Mouse (Mus musculus) heart, postnatal 25 days (tissue): ENCODE measurements at regions not wholly inside any gene's neighbourhood (a gene's known extent, or its start where the extent isn't known, plus 50 kb on each side); places are given as distances from the start of the nearest gene placed in this dataset.

Experiments used
- DNase-seq: peaks from one replicate; pipeline ENCODE4 v3.0.0; 2022; ENCODE audit warnings: low spot score
- intact Hi-C: fragments of 180-260 bp; cut with DNase I; formaldehyde crosslinking; loops from one replicate; pipeline ENCODE4 v1.15.1; 2025

DNA sequence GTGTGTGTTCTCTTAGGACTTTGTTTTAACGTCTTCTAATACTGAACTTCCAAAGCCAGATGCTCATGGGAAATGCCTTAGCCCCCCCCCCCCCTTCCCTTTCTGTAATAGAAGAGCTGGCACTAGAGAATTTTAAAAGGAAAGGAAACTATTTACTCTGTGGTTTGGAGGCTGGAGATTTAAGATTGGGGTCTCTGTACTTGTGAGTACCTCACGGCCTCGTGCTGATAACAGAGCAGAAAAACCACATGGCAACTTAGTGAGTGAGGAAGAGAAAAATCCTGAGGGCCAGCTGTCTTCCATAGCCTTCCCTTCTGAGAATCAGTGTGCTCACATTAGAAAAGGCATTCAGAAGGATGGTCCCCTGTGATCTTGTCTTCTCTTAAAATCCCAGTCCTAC is 210.6 kb downstream of the Ibtk start:
- intact Hi-C loops = no loop called here
- no peak for DNase-seq

GRCm38 (mm10) chr9:85528421-85528820 is 201.3 kb upstream of the Tent5a start:
- DNase-seq = no peak
- intact Hi-C loops = no loop called here

GRCm38 (mm10) chr9:85524733-85525132 is 197.6 kb upstream of the Tent5a start:
- no peak for DNase-seq
- intact Hi-C loops = no loop called here

- no peak for DNase-seq
- intact Hi-C loops = no loop called here
Observed at GRCm38 (mm10) chr9:85521342-85521741, 194.2 kb upstream of the Tent5a start.

DNA sequence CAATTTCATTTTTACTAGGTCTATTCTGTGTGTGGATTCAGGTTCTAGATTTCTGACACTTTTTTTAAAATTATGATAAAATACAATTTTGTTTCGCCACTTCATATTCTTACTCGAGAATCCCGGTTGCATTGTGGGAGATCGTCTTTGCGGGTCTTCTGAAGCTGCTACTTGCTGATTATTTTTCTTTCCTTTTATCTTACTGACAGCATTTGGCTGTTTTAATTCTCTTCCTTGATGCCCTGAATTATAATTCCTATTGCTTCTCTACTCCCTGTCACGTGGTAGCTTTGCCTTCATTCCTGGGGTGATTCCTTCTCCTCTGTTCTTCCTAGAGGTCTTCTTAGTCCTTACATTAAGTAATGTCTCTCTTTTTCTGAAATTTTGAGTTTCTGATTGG is 193.8 kb upstream of the Tent5a start:
- intact Hi-C loops = no loop called here
- DNase-seq = no peak

GRCm38 (mm10) chr9:85499006-85499405 is 171.9 kb upstream of the Tent5a start:
- intact Hi-C loops = no loop called here
- DNase-seq = no peak

- no peak for DNase-seq
- intact Hi-C loops = no loop called here
Observed at GRCm38 (mm10) chr9:85497348-85497747, 170.2 kb upstream of the Tent5a start.

DNA sequence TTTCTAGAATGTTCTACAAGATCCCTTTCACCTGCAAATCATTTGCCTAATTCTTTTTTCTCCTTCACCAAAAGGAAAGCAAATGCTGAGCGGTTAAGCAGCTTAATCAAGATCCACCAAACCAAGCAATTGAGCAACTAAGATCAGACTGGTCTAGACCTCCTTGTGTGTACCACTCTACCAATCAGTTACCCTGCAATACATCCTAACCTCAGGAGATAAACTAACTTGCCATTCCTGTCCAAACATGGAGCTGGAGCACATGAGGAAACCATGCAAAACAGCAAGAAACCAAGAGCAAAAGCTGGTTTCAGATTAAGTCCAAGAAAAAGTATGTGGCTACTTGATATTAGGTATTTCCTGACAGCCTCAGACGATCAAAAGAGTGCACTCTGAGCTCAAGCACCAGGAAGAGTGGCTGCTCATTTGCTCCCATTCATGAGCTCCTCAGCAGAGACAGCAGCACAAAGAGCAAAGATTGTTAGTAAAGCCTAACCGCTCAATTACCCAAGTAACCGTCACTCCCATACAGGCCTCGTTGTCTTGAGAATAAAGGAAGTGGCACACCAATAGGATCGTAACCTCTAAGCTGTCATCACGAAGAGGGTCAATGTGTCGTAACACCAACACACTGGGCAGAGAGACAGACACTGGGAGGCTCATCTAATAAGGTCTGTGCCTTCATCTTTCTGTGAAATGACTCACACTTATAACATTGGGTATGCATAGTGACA is 169.5 kb upstream of the Tent5a start:
- intact Hi-C loops = no loop called here
- no peak for DNase-seq

DNA sequence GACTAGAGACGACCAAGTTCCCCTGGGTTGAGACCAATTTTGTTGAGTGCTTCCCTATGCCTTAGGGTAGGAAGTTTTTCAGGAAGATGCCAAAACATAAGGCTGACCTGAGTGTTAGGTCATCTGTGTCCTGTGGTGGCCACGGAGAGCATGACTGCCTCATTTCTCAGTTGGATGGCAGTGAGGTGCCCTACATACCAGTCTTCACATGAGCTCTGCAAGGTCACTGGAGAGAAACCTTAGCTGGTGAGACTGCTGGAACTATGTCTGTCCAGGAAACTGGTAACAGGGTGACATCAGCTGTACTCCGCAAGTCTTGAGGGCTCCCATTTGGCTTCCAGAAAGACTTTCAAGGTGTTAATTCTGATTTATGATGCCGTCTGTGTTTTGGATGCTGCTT is 167.9 kb upstream of the Tent5a start:
- no peak for DNase-seq
- intact Hi-C loops = no loop called here

DNA sequence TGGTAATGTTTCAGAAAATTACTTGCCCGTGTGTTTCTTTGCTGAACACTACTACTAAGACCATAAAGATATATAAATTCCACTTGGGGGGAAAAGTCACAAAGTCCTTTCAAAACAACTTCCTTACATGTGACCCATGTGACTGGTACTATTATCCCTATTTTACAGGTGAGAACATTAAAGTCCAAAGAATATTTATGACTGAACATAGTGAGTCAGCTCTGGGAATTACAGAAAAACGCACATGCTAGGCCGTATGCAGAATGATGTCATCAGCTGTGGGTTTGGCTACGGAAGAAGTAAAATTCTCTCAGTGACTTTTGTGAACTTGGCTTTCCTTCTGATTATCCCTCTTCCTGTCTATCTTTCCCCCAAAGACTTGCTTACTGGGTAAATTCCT is 166.6 kb upstream of the Tent5a start:
- DNase-seq = no peak
- intact Hi-C loops = no loop called here

- DNase-seq = no peak
Observed at GRCm38 (mm10) chr9:85490367-85490766, 163.2 kb upstream of the Tent5a start.

DNA sequence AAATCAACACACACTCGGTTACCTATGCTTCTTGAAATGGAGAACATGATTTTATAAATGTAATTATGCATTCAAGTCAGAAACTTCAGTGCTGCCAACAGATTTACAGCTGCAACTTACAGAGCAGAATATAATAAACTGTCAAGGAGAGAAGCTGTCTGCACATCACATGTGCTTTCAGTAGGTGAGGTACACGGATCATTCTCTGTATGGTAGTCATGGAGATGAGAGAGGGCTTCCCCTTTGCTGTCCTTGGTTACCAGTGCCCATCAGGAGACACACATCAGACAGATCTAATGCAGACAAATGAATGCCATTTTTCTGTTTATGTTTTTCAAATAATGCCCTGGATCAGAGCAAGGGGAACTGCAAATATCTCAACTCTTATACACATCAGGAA is 160.8 kb upstream of the Tent5a start:
- no peak for DNase-seq
- intact Hi-C loops = no loop called here

More at GRCm38 (mm10) chr9:85490367-85490766, 163.2 kb upstream of the Tent5a start:
- intact Hi-C loops = no loop called here

- DNase-seq = no peak
- intact Hi-C loops = no loop called here
Observed at GRCm38 (mm10) chr9:85487052-85487668, 160.0 kb upstream of the Tent5a start.

DNA sequence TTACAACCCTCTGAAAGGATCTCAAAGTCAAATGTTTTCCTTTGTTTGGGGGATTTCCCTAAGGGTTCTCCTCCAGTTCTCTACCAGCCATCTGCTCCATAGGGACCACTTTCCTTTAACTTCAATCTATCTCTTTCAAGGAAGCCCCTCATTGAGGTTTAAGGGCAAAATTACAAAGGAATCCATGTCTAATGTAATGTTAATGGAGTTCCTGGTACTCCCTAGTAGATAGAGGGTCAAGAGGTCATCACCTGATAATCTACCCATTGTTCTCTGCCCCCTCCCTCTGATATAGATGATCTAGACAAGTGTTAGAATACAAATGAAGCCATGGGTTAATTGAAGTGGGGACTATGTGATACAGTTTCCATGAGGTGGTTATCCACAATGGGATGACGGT is 158.6 kb upstream of the Tent5a start:
- intact Hi-C loops = no loop called here
- DNase-seq = no peak

- no peak for DNase-seq
- intact Hi-C loops = no loop called here
Observed at GRCm38 (mm10) chr9:85483248-85483647, 156.1 kb upstream of the Tent5a start.

DNA sequence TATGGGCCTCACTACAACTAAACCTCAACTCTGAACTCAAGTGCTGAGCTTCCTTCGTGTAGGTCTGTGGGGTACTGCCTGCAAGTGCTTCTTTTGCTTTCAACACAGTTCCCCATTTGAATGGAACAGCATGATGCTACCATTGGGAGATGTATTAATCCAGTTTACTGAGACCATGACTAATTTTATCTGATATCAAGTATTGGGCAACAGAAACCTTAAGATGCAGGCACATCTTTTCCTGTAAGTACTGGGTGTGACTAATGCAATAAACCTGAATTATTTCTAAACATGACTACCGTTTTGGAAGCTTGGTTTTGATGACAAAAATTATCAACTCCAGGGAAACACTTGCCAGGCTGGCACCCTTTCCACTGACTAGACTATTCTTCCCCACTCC is 153.4 kb upstream of the Tent5a start:
- intact Hi-C loops = no loop called here
- no peak for DNase-seq

- intact Hi-C loops = no loop called here
- no peak for DNase-seq
Observed at GRCm38 (mm10) chr9:85475214-85475613, 148.1 kb upstream of the Tent5a start.

DNA sequence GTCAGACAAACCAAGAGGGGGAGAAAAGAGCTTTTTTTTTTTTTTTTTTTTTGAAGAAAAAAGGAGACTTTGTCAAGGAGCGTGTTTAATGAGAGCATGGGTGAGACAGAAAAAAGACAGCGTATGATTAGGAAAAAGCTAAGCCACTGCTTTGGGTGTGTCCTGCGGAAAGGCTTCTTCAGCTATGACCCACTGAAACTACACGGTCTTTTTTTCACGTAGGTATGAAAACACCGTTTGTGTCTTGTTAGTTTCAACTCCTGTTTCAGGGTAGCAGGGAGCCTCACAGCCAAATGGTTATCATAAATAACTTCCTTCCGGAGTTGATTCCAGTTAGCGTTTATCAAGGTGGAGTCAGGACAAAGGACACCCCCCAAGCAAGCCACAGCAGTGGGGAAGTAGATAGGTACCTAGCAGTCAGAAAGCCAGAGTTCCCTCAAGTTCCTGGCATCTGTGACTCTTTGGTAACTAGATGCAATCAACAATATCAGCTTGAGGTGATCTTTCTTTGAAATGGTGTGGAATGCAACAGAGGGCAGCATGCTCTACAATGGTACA is 143.2 kb upstream of the Tent5a start:
- no peak for DNase-seq
- intact Hi-C loops = no loop called here

DNA sequence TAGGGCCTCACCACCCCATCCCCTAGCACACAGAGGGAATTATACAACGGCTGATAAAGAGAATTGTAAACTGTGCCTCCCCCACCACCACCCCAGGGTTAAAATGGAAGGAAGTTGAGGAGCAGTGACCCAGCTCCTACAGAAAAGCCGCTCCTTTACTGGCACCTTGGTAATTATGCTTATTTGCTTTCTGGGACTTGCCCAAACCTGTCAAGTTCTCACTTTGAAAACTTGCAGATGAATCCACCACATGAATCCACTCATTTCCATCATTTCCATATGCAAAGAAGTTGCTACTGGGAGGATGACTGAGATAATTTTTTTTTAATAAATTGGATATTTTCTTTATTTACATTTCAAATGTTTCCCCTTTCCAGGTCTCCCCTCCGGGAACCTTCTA is 142.1 kb upstream of the Tent5a start:
- DNase-seq = no peak

DNA sequence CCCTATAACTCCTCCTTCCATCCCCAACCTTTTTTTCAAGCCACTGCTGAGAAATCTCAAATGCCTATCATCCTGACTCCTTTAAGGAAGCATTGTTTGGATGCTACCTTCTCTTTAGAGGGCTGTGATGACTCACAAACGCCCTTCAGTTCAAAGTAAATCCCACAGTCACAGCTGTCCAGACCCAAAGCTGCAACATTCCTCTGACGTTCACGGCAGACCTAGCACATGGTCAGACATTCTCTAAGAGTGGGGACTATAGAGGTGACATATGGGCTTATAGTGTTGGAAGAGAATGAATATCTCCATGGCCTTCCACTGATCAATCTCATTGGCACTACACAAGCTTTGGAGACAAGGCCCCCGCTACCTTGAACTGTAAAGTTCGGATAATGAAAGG is 139.5 kb upstream of the Tent5a start:
- intact Hi-C loops = no loop called here
- no peak for DNase-seq

More for the DNA sequence above, 142.1 kb upstream of the Tent5a start:
- intact Hi-C loops = no loop called here

DNA sequence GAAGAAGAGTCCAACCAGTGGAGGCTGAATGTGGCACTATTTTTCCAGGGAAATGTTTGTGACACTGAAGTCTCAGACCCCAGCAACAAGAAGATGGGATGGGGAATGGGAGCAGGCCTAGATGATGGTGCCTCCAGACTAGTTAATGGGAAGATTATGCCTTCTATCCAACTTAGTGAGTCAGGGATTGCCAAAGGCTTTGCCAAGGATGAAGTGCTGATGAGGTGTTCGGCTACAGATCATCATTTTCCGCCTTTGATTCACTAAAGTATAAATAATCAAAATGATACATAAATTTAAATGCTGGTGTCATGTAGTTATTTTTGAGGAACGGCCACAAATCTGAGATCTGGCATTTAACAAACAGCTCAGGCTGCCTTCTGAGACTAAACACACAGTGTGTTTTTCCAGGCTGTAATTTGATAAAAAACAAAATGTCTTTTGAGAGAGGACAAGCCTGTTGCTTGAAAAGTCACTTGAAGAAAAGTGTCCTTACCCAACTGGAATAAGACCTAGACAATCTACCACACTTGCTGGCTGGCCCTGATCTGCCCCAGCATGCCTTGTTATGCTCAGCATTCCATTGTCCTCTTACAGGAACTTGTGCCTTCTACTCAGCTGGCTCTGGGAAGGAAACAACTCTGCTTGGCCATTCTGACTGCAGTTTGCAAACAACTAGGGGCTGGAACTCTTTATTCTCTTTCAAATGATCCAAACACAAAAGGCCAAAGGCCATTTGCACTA is 132.1 kb upstream of the Tent5a start:
- intact Hi-C loops = no loop called here

More for the DNA sequence above, 132.1 kb upstream of the Tent5a start:
- no peak for DNase-seq
